Mouse (Mus musculus): ENCODE measurements around the gene Hoxc6. TPM values are rescaled to one million over a fixed set of nuclear protein-coding genes. Genes with fewer than 3 reads are reported as not detected.
A peak's percentile ranks its signal among the peaks of the same experiment; 100 is the strongest.

Hoxc6 gene
- total RNA-seq (2021), result under 1 TPM in 1 of 2 experiments, not detected in 1; 0.25 TPM

DNA sequence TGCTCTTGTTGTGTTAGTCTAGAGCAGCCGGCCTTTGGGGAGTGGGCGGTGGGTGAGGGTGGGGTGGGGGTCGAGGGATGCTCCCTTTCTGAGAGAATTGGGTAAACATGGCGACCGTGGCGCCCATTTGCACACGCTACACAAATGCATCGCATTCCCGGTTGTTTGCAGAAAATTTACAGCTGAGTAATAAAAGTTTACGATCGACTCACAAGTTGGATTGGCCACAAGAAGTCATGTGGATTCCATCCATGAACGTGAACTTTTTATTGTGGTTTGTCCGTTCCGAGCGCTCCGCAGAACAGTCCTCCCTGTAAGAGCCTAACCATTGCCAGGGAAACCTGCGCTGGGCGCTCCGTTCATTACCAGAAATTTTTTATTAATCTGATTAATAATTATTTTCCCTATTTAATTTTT, at the start of gene Hoxc6:
Gene Hoxc6 (plus strand): TSS at position 319 of the 417 bp plus-strand sequence.
- DNase-seq, result no peak
- intact Hi-C loops (cut with DNase I), result no loop called here

DNA sequence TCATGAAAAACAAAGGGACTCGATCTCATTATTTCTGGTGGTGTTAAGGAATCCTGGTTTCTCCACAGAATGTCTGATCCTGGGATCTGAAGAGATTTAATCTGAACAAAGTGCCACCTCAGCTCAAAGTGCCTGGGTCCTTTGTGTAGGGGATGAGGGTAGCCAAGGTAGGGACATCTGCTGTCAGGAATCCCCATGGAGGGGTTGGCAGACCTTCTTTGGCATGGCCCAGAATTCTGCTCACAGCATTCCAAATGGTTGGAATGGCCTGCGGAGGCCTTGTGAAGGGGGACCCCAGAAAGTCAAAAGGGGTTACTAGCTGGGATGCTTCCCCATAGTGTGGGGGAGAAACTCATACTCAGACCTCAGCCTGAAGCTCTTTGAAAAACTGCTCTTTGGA, 49.2 kb upstream of the Hoxc6 start:
- no peak for DNase-seq
- intact Hi-C loops (cut with DNase I), result no loop called here

DNA sequence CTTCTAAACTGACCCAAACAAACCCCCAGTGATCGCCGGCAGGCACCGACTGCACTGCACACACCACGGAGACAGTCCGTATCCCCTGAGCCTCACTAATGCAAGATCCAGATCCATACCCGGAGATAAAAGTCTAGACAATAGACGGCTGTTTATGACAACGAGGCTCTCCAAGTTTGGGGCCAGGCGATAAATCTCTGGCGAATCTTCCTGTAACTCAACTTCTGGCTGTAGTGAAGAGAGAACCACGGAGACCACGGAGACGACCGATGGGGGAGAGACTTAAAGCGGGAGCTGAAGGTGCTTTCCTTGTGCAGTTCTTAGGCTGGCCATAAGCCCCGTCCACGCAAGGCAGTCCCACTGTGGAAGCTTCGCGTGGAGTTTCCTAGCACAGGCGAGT, 48.4 kb upstream of the Hoxc6 start:
- no peak for DNase-seq
- intact Hi-C loops (cut with DNase I), result no loop called here

DNA sequence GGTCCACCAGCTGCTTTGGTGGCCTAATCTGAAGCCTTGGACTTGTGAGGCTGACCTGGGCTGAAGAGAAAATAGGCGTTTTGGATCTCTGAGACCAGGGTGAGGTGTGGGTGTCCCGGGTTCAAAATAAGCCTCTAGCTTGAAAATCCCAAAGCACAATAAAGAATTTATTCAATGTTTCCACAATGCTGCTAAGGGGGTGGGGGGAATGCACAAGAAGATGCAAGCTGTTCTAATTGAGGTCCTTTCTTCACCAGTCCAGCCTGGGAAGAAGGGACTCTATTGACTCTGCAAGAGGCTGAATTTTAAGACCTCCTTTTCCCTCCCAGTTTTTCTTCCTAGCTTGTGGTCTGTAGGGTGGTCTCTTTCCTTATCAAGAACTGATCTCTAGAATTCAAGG, 47.2 kb upstream of the Hoxc6 start:
- intact Hi-C loops (cut with DNase I), result no loop called here
- DNase-seq, result no peak

DNA sequence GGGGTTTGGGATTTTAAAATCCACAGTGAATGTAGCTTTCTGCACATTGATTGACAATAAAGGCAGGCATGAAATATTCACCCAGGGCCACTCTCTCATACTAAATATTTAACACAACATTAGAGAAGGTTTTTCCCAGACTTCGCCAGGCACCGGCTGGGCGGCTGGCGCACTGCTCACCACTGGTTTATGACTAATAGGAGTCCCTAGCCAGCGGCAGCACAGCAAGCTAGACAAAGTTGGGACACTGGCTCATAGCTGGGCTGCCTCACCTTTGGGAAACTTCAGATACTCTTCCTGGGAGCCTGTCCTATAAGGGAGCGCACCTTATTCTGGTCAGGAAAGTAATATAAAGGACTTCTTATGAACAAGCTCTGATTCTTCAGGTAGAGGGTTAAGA, 44.5 kb upstream of the Hoxc6 start:
- intact Hi-C loops (cut with DNase I), result no loop called here
- no peak for DNase-seq

DNA sequence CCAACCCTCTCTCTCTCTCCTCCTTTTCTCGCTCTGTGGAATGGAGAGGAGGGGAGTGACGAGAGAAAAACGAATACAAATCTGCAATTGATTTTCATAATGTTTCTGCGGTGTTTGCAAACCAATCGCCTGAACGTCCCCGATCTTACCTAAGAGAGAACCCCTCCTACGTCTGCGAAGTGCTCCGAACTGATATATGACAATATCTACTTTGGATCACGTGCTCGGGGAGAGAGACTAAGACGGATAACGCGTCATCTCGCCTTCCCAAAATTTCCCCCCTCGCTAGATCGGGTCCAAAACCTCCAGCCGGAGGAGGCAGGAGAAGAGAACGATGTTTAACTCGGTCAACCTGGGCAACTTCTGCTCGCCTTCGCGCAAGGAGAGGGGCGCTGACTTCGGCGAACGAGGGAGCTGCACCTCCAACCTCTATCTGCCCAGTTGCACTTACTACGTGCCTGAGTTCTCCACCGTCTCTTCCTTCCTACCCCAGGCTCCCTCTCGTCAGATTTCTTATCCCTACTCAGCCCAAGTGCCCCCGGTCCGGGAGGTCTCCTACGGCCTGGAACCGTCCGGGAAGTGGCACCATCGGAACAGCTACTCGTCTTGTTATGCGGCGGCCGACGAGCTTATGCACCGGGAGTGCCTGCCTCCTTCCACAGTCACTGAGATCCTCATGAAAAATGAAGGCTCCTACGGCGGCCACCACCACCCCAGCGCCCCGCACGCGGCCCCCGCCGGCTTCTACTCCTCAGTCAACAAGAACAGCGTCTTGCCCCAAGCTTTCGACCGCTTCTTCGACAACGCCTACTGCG, 43.7 kb upstream of the Hoxc6 start, which contains the start of gene Hoxc11:
Gene Hoxc11 (plus strand): TSS at position 236 of the 815 bp plus-strand sequence.
- DNase-seq, result no peak
- intact Hi-C loops (cut with DNase I), result no loop called here

DNA sequence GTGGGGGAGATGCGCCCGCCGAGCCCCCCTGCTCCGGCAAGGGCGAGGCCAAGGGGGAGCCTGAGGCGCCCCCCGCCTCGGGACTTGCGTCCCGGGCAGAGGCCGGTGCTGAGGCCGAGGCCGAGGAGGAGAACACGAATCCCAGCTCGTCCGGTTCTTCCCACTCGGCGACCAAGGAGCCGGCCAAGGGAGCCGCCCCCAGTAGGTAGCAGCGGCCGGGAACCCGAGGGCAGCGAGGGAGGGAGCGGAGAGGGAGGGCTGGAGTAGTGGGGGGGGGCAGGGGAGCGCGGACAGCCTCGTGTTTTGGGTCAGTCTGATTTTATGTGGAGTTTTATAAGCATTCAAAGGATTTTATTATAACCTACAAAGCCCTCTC, 43.1 kb upstream of the Hoxc6 start:
- intact Hi-C loops (cut with DNase I), result no loop called here
- no peak for DNase-seq

DNA sequence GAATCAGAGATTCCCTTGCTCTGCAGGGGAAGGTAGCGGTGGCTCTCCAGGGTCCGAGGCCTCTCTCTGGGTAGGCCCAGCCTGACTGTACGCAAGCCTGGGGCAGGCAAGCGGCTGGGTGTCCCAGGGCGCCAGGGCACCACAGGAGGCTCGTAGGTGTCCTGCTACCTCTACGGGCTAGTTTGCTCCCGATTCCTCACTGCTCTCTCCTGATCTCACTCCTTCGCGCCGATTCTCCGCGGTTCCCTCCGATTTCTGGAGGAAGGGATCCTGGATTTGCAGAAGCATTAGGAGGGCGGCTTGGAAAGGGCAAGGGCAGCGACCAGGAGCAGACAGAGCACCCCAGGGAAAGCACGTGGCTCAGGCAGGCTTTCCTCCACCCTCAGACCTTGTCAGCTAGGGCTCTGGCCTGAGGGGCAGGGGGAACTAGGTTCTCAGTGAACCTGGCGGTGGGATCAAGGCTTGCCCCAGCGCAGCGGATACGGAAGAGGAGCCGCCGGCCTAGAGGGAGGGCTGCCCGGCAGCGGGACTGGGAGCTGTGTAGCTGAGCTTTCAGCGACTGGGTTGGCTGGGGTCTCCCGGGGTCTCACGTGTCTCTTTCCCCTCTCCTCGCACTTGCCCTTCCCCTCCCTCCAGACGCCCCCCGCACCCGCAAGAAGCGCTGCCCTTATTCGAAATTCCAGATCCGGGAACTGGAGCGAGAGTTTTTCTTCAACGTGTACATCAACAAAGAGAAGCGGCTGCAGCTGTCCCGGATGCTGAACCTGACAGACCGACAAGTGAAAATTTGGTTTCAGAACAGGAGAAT, 42.0 kb upstream of the Hoxc6 start:
- DNase-seq, result no peak
- intact Hi-C loops (cut with DNase I), result no loop called here

DNA sequence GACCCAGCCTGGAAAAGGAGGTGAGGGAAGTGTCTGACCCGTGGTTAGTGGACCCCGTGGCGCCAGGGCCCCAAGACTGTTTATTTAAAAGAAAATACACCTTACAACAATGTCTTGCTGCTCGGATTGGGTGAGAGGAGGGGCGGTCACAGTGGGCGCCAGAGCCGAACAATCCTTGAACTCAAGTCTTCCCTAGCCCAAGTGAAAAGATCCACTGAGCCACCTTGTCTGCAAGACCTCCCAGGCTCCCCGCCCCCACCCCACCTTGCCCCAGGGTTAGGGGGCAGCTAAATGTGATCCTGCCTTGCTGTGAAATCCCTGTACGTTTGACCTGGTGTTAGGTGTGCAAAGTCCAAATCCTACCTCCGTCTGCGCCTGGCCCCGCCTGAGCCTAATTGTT, 41.2 kb upstream of the Hoxc6 start:
- intact Hi-C loops (cut with DNase I), result no loop called here
- DNase-seq, result no peak

DNA sequence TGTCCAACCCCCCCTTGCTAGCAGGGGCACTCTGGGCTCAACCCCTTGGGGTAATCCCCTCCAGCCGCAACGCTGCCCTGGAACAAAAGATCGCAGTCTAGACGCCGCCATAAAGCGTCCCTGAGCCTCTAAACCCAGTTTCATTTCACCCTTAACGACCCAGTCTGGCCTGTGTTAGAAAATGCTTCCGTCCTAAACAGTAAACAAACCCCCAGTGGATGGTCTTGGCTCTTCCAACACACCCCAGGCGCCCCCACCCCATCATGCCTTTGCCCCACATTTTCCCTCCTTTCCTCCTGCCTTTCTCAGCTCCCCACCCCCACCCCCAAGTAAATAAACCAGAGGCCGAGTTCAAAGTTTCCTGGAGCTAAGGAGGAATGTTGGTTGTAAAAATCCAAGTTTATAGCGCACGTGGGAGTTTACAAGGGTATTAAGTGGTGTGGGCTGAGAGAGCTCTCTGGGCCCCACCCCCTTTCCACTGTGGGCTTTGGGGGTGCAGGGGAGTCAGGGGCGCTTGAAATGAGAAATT, 38.3 kb upstream of the Hoxc6 start:
- intact Hi-C loops (cut with DNase I), result loop anchor here (5.0 to 10.0 kb wide), 2 partner anchors 53 to 265 kb away; no protein-coding TSS in a partner anchor
- DNase-seq, result no peak

DNA sequence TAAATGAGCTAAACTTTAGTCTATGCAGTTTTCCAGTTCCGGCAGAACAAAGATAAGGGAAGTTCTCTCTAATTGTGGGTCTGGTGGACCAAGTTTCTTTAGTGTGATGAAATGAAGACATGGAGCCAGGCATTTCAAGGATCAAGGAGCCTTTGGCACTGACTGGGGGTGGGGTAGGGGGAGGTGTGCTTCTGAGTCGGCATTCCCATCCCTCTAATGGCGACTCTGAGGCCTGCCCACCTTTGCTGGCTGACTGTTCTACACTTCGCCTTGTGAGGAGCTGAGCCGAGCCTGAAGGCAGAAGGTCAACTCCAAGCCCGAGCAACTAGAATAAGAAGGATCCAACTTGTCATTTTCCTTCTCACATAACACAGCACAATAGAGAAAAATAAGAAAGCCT, 36.3 kb upstream of the Hoxc6 start:
- no peak for DNase-seq
- intact Hi-C loops (cut with DNase I), result loop anchor here (5.0 to 10.0 kb wide), 2 partner anchors 51 to 267 kb away; no protein-coding TSS in a partner anchor

DNA sequence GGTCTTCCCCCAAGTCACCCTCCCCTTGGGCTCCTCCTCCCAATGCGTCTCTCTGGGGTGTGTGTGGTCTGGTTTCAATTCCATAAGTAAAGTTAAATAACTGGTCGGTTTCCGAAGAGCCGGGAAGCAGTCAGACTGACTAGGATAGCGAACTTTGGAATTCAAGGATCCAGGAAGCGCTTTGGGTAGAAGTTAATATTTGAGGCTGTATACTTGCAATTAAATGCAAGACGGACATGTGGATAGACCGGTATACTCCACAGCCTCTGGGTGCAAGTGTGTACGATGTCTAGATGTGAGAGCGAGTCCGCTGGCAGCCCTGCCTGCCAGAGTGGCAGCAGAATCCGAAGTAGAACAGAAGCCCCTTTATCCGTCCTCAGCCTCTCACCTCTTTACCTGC, 35.6 kb upstream of the Hoxc6 start:
- DNase-seq, result no peak
- intact Hi-C loops (cut with DNase I), result loop anchor here (5.0 to 10.0 kb wide), 2 partner anchors 50 to 268 kb away; no protein-coding TSS in a partner anchor

DNA sequence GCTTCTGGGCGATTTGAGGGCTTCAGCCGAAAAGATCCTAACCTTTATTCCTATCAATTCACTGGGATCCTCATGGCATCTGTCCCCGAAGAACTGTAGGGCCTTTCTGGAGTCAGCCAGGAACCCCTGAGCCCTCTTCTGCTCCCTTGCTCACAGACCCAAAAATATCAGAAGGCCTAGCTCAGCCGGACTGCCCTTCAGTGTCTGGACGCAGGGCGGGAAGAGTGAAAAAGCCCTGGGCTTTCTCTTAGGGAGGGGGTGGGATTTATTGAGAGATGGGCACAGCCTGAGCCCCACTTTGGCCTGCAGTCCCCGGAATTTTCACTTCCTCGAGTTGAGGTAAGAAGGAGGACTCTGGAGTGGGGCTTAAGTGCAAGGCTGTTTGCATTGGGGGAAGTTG, 34.8 kb upstream of the Hoxc6 start:
- DNase-seq, result no peak
- intact Hi-C loops (cut with DNase I), result loop anchor here (5.0 to 10.0 kb wide), 2 partner anchors 49 to 268 kb away; no protein-coding TSS in a partner anchor

DNA sequence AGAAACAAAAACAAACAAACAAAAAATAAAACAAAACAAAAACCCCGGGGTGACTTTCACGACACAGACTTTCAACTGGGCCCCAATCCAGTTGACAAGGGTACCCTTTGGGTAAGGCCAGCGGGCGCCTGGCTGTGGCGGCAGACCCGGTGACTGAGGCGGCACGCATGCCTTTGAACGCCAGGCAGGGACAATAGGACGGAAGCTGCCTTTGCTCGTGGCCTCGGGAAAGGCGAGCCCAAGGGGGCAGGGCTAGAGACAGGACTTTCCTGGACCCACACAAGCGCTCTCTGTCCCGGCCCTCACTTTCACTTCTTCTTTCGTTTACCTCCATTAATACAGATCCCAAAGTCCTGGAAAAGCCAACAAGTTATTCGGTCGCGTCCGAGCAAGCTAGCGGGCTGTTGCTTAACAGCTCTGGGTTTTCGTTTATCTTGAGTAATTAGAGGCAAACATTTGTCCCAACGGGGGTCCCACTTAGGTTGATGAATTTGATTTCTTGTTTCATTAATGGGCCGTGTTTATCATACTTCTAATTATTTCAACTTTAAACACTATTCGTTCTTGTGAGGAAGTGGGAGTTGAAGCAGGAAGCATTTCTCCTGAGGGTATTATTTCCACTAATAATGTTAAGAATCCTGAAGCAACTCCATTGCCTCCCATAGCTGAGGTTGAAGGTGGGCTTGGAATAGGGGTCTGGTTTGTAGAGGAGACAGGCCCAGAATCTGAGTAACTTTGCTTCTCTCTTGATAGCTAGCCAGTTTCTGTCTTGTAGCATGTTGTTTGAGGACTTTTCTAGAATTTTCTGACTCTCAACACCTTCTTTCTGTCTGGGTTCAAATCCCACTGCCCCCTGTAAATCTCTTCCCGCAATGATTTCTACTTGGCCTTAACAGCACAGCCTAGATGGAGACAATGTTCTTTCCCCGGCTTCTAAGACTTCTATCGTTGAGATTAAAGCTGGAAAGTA, 34.1 kb upstream of the Hoxc6 start:
- intact Hi-C loops (cut with DNase I), result loop anchor here (5.0 to 10.0 kb wide), 2 partner anchors 48 to 269 kb away; no protein-coding TSS in a partner anchor
- no peak for DNase-seq

DNA sequence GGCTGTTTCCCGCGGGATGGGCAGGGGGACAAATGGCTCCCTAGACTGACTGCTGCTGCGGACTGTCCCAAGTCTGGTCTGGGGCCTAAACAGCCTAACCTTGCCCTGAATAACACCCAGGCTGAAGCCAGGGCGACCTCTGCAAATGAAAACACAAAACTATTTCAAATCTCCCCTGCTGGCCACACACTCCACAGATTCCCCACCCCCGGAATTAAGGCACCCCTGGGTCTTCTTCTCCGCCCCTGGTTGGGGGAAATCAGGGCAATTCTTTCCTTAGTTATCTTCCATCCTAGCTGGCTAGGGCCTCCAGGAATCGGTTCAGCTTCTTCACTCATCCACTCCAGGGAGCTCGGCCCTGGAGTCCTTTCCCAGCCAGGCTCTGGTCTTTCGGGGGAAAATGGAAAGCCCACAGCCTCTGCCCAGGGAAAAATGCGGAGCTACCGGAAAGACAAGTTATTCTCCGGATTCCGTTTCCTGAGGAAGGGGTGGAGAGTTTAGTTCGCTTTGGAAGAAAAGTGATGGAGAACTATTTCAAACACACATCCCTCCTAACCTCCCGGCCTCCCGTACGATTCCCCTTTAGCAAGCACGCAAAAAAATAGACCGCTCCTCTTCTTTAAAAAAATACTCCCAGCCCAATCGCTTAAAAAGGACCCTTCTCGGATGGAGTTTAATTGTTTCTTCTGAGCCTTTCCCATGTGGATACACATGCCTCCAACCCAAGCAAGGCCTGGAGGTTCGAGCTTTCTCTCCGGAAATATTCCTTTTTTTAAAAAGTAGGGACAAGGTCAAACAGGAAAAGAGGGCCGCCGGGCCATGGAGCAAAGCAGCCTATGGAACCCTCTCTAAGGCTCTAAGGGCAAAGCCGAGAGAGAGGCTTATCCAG, 32.8 kb upstream of the Hoxc6 start:
- intact Hi-C loops (cut with DNase I), result loop anchor here (10.0 kb wide), 1 partner anchor 270 kb away; no protein-coding TSS in a partner anchor
- no peak for DNase-seq

DNA sequence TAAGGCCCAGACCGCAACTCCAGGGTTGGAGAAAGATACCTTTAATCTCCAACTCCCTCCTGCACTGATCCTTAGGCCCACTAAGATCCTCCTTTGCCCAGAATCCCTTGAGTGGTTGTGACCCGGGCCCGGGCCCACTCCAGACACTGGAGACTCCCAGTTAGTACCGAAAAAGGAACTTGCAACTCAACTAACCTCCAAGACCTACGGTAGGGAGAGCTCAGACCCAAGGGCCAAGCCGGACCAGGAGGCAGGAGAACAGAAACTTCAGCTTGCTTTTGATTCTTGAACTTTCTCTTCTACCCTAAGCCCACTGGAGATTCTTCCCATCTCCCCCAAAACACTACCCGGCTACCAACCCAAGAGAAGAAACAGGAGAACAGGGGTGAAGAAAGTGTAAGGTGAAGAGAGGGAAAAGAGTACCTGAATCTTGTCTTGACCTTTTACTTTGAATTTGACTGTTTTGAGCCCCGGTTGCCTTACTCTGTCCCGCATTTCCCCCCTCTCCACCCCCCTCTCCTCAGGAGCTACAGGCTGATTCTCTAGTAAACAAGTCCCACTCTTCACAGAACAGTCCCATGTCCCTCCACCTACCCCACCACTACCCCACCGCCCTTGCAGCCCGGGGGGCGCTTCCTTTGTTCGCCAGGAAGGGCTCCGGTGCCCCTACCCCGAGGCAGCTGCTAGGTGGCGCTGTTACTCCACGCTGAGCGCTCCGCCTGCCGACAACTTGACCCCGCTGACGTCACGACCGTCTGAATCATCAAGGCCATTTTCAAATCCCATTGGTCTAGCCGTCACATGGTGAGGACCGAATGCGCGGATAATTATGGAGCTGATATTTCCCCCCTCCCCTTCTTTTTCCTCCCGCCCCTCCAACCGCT, 31.9 kb upstream of the Hoxc6 start:
- intact Hi-C loops (cut with DNase I), result loop anchor here (10.0 kb wide), 1 partner anchor 271 kb away; no protein-coding TSS in a partner anchor
- peak in 1 of 2 experiments; percentile 44 for DNase-seq

DNA sequence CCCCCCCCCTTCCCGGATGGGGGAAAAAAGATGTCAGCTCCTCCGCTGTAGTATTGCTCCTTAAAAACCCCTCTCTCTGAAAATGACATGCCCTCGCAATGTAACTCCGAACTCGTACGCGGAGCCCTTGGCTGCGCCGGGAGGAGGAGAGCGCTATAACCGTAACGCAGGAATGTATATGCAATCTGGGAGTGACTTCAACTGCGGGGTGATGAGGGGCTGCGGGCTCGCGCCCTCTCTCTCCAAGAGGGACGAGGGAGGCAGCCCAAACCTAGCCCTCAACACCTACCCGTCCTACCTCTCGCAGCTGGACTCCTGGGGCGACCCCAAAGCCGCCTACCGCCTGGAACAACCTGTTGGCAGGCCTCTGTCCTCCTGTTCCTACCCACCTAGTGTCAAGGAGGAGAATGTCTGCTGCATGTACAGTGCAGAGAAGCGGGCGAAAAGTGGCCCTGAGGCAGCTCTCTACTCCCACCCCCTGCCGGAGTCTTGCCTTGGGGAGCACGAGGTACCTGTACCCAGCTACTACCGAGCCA, 31.2 kb upstream of the Hoxc6 start, which contains the start of gene Hoxc10:
Gene Hoxc10 (plus strand): TSS at position 21 of the 536 bp plus-strand sequence.
- no peak for DNase-seq
- intact Hi-C loops (cut with DNase I), result loop anchor here (10.0 kb wide), 1 partner anchor 272 kb away; no protein-coding TSS in a partner anchor

DNA sequence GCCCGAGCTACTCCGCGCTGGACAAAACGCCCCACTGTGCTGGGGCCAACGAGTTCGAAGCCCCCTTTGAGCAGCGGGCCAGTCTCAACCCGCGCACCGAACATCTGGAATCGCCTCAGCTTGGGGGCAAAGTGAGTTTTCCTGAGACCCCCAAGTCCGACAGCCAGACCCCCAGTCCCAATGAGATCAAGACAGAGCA, 30.8 kb upstream of the Hoxc6 start, which contains the start of gene Hoxc5:
Gene Hoxc5 (plus strand): TSS at position 132 of the 199 bp plus-strand sequence.
- intact Hi-C loops (cut with DNase I), result loop anchor here (10.0 kb wide), 1 partner anchor 272 kb away; no protein-coding TSS in a partner anchor
- DNase-seq, result no peak

Measured in heart, postnatal 36 days (tissue).